Mouse (Mus musculus) induced T-regulatory cell, adult 2 months (primary cell): ENCODE measurements around the gene Mapkbp1.

Experiments used
- DNase-seq: peaks from one replicate; pipeline ENCODE4 v3.0.0-alpha.2; 2012; ENCODE audit warnings: low read depth

The Mapkbp1 gene

DNA sequence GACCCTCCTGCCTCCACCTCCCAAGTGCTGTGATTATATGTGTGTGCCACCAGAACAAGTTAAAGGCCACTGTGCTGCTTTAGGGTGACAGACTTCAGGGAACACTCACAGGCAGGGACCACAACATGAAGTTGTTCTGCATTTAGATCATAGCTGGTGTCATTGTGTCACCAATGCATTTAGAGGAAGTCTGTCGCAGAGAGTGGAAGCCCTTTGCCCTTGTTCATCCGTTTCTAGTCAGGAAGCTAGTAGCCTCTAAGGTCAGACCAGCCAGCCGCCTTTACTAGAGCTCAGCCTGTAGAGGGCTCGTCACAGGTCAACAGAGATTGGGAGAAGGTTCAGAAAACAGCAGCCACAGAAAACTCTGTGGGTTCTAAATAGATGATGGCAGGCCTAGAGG lies 36.2 kb downstream of the Mapkbp1 start:
- no peak for DNase-seq

DNA sequence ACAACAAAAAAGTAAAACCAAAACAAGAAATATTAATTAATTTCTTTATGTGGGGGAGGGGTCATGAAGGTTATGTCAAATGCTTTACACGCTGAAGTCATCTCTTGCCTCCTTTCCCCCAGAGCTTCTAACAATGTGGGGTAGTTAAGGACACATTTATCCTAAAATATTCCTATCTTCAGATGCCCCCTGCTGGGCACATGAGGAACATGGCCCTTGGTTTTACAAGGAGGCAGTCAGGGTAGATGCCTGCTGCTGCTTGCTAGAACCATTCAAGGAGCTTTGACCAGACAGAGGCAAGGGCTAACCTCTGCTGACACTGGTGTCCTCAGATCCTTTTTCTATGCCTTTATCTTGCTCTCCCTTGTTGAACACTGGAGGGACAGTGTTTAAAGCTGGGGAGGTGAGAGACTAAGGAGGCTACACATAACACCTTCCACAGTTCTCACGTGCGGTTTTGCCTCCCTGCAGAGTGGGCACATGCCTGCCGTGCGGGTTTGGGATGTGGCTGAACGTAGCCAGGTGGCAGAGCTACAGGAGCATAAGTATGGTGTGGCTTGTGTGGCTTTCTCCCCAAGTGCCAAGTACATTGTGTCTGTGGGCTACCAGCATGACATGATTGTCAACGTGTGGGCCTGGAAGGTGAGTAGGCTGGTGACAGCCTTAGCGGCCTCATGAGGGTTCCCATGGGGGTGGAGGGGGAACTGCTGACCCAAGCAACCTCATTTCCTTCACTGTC lies 39.1 kb downstream of the Mapkbp1 start:
- peak; percentile 69 for DNase-seq

GRCm38 (mm10) chr2:120012924-120013323 lies 40.4 kb downstream of the Mapkbp1 start:
- no peak for DNase-seq

GRCm38 (mm10) chr2:120013831-120014486 lies 41.5 kb downstream of the Mapkbp1 start:
- no peak for DNase-seq

GRCm38 (mm10) chr2:120015882-120016281 lies 43.4 kb downstream of the Mapkbp1 start:
- no peak for DNase-seq

DNA sequence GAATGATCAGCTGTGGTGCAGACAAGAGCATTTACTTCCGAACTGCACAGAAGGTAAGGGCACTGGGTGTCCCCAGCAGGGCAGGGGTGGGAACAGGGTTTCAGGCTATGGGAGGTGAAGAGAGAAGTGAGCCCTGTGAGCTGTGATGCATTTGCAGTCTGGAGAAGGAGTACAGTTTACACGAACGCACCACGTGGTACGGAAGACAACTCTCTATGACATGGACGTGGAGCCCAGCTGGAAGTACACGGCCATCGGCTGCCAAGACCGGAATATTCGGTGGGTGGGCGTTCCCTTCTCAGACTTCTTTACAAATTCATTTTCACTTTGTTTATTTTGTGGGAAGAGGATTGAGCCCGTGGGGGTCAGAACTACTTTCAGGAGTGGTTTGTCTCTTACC lies 45.1 kb downstream of the Mapkbp1 start:
- DNase-seq, result no peak

- no peak for DNase-seq
Measured at GRCm38 (mm10) chr2:120024337-120024736, 51.8 kb downstream of the Mapkbp1 start.

DNA sequence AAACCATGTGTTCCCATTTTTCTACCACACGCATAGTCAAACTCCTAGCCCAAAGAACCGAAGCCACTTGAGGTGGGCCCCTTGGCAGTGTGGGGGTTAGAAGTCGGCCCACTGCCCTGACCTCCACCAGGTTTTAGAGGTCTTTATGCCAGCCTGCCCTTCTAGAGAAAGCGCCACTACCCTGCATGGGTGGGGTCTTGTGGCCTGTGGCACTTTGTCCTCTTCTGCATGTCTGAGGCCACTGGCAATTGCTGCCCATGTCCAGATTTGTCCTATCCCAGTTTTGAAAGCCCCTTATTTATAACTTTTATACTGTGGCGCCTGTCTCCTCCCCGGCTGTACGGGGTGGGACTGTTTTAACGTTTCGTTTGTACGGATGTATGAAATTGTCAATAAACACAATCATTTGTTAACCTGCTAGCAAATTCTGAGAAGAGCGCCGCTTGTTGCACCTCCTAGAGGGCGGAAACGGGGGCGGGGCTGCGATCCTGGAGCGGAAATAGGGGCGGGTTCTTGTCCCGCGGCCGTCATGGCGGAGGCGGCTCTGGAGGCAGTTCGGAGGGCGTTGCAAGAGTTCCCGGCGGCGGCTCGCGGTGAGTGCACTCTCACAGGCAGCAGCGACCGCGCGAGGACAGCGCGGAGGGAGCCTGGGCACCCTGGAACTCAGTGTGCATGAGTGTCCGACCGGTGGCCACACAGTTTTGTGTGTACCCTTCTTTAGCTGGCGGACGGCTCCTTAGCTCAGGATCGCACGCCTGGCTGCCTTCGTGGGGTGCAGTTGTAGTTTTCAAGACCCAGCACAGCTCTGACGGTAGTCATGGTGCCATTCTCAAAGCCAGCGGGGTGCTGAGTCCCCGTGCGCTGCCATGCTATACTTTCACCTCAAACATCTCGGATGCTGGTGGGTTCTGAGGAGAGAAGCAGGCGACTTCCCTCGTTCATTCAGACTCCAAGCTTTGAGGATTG lies 54.8 kb downstream of the Mapkbp1 start, which contains the start of the genes Jmjd7 and Gm28042:
Gene Jmjd7 (plus strand): TSS at position 500 of the 966 bp plus-strand sequence.
Gene Gm28042 (plus strand): TSS at position 510 of the 966 bp plus-strand sequence.
- peak; percentile 98 for DNase-seq

DNA sequence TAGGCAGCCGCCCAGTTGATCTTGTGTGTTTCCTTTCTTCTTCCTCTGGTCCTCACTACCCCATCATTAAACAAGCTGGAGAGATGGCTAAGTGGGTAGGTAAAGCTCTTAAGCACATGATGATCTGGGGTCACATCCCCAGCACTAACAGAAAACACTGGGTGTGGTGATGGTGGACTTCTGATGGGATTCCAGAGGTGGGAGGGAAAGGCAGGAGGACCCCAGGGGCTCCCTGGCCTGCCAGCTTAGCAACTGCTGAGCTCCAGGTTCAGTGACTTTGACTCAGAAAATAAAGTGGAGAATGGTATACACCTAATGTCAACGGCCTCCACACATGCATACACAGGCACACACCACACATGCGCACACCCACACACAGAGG lies 55.4 kb downstream of the Mapkbp1 start:
- DNase-seq, result no peak

- DNase-seq, result no peak
Measured at GRCm38 (mm10) chr2:120030380-120030779, 57.9 kb downstream of the Mapkbp1 start.

DNA sequence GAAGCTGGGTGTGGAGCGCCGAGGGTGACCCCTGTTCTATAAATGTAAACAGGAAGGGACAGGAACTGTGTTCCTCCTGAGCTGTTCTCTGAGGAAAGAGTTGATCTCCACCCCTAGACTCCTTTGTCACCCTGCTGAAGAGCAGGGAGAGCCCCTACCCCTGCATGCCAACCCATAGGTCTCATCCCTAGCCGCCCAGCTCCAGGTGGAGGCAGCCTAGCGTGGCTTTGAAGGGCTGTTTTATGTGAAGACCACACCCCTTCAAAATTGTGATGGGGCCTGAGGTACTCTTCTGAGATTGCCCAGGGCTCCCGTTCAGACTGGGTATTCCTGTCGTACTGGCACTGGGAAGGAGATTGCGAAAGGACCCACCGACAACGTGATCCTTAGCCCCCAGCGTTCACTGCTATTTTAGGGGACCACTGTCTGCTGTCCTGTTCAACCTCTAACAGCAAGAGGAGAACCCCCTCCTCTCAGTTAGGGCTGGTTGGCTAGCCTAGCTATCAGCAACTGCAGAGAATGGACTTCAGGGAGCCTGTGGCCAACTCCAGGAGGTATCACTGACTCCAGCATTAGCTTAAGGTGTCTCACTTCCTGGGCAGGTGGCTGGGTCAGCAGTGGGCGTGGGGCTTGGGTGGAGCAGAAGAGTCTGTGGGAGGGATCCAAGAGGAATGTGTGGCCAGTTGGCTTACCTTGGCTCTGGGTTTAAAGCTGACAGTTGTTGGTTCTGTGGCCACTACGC lies 60.4 kb downstream of the Mapkbp1 start, which contains the start of gene Pla2g4b:
Gene Pla2g4b (plus strand): TSS at position 692 of the 742 bp plus-strand sequence.
- no peak for DNase-seq

- no peak for DNase-seq
Measured at GRCm38 (mm10) chr2:120033726-120034125, 61.2 kb downstream of the Mapkbp1 start.

DNA sequence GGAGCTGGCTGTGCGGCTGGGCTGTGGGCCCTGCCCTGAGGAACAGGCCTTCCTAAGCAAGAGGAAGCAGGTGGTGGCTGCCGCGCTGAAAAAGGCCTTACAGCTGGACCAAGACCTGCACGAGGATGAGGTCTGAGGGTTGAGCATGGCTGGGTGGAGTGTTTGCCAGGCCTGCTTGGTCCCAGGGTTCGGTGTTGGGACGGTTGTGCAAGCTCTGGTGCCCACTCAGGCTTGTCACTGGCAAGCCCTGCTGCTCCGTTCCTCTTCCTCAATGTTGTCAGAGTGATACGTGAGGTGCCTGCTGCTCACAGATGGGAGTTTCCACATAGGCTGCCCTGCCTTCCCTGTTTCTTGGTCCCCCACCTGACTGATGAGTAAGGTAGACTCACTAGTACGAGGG lies 65.2 kb downstream of the Mapkbp1 start:
- DNase-seq, result no peak

DNA sequence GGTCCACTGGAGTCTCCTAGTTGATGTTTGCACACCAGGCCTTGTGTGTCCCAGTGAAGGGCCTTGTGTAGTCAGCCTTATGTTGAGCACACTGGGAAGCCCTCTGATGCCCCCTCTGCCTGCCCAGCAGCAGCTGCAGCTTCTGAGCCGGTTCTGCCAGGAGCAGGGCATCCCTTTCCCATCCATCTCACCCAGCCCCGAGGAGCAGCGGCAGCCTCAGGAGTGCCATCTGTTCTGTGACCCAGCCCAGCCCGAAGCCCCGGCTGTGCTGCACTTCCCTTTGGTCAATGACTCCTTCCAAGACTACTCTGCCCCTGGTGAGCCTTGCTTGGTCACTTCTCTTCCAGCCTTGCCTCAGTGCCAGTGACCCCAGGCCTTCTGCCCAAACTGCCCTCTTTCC lies 68.5 kb downstream of the Mapkbp1 start:
- DNase-seq, result no peak

DNA sequence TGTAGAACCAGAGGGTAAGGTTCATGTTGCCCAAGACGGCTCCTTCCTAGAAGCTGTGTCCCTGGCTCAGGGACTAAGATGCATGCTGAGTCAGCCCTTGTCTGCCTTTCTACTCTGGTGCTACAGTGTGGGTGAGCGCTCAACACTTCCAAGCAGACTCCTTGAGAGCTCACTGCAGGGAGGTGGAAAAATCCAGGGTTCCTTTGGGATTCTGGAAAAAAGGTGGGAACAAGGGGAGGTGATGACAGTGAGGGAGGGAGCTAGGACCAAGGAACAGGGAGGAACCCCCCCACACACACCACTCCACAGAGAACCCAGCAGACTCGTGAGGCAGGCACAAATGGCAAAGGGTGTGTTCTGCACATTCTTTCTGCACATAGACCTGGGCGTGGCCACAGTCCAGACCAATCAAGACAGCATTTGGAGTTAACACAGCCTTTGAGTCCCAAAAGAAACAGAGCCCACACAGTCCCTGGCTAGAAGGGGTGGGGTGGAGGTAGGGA lies 71.7 kb downstream of the Mapkbp1 start:
- no peak for DNase-seq

DNA sequence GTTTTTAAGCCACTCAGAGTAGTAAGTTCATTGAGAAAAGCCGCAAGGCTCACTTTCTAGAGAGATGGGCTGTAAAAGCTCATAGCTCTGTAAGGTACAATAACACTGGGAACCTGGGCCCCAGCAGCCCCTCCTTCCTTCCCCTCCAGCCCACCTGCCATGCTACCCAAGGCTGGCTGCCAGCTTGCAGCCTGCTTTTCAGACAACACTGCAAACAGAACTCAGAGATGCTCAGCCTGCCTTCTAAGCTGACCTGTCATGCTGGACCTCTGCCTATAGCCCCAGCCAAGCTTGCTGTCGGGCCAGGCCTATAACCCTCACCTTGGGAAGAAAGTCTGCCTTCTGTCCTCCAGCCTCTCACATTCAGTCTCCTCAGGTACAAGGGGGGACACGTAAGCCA lies 72.2 kb downstream of the Mapkbp1 start:
- no peak for DNase-seq

DNA sequence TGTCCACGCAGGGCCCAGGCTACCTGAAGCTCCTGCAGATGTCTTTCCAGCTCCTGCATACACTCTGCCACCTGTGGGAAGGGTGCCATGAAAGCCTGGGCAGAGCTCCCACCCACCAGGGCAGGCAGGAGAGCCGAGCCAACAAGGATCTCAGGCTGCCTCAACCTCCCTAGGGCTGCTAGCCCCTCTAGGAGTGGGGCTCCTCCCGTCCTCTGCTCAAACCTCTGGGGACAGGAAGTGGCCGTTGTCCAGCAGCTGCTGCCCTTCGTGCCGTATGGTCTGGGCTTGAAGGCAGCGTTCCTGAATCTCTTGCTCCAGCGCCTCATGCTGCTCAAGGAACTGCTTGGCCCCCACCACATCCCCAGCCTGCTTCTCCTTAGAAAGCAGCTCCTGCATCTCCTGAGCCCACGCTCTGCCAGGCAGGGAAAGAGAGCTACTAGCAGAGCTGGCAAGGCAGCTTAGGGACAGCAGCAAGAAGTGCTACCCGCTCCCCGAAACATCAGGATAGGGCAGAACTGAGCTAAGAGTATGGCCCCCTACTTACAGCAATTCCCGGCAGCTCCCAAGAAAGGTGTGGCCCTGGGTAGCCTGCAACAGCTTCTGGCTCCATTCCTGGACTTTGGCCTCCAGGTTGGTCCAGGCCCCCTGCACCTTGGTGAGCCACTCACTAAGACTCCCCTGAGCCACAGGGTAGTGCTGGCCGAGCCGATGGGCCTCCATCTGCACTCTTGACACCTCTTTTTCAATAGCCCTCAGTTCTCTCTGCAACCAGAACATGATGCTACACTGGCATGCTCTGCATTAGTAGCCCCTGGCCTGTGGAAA lies 74.2 kb downstream of the Mapkbp1 start:
- no peak for DNase-seq

- DNase-seq, result no peak
Measured at GRCm38 (mm10) chr2:120048173-120048572, 75.7 kb downstream of the Mapkbp1 start.

GRCm38 (mm10) chr2:120049632-120050274 lies 77.3 kb downstream of the Mapkbp1 start:
- DNase-seq, result peak; percentile 12

GRCm38 (mm10) chr2:120051405-120051804 lies 78.9 kb downstream of the Mapkbp1 start:
- no peak for DNase-seq
